Mouse (Mus musculus) hindbrain, embryonic 11.5 days (tissue): ENCODE data around the gene Pla2g4a. TPM values are rescaled to one million over a fixed set of nuclear protein-coding genes. Genes with fewer than 3 reads are reported as not detected.

Experiments used
- ATAC-seq: fragments of 200-750 bp; cut with Nextera tagmentation; 2 replicates; pipeline ENCODE4 v1.8.0; 2017; ENCODE audit warnings: mild to moderate bottlenecking, moderate TSS enrichment, moderate library complexity; ENCODE audit not compliant: low FRiP score
- DNase-seq: peaks from one replicate; pipeline ENCODE4 v3.0.0-alpha.2; 2015; ENCODE audit warnings: low spot score
- H3K27ac ChIP-seq: fragments of 300-500 bp; sonication (generic); 2 replicates; pipeline ENCODE4 v1.5.1; 2014; ENCODE audit warnings: mild to moderate bottlenecking, low read depth, low read length
- H3K27me3 ChIP-seq: fragments of 300-500 bp; sonication (generic); 2 replicates; pipeline ENCODE4 v1.6.1; 2014; ENCODE audit warnings: mild to moderate bottlenecking, low read length, moderate library complexity, mixed read lengths; ENCODE audit not compliant: control insufficient read depth, insufficient read depth
- H3K36me3 ChIP-seq: fragments of 300-500 bp; sonication (generic); 2 replicates; pipeline ENCODE4 v1.6.1; 2014; ENCODE audit warnings: mild to moderate bottlenecking, low read length, moderate library complexity, mixed read lengths; ENCODE audit not compliant: control insufficient read depth, insufficient read depth
- H3K4me1 ChIP-seq: fragments of 300-500 bp; sonication (generic); replicated peaks from 2 replicates; pipeline ENCODE4 v1.6.1; 2014; ENCODE audit warnings: low read length, mixed read lengths; ENCODE audit not compliant: control insufficient read depth, insufficient read depth
- H3K4me2 ChIP-seq: fragments of 300-500 bp; sonication (generic); replicated peaks from 2 replicates; pipeline ENCODE4 v1.6.1; 2014; ENCODE audit warnings: mild to moderate bottlenecking, low read depth, low read length
- H3K4me3 ChIP-seq: fragments of 300-500 bp; sonication (generic); 2 replicates; pipeline ENCODE4 v1.5.1; 2014; ENCODE audit warnings: low read depth, low read length
- H3K9ac ChIP-seq: fragments of 300-500 bp; sonication (generic); 2 replicates; pipeline ENCODE4 v1.6.1; 2014; ENCODE audit warnings: low read depth, low read length
- H3K9me3 ChIP-seq: fragments of 300-500 bp; sonication (generic); 2 replicates; pipeline ENCODE4 v1.6.1; 2016; ENCODE audit warnings: low read length; ENCODE audit not compliant: control insufficient read depth
- WGBS: fragments of 180-500 bp; shearing (Covaris S2); extraction: QIAGEN DNeasy Blood & Tissue Kit; methylation state at CpG from one replicate; pipeline ENCODE4 v1.1.7; 2014; 5-methylcytosine and 5-hydroxymethylcytosine counted together
- polyA plus RNA-seq: library from polyadenylated mRNA; unstranded; fragments of >200 nt; fragmentation: Nextera tagmentation; extraction: Ambion mirVana; gene quantifications from 2 replicates; pipeline ENCODE4 v1.2.1, GENCODE M21; 2014

Gene Pla2g4a
- polyA plus RNA-seq, 1 experiment from 2014 or later, result 5.3 TPM

GRCm38 (mm10) chr1:149832952-149833351 lies 128.1 kb downstream of the Pla2g4a start:
- Histone ChIP-seq H3K4me3 (no peak overlapping the region), H3K4me1 (no peaks in the 10 kb centered on the region), H3K4me2 (no peak overlapping the region), H3K27me3 (no peaks in the 10 kb centered on the region), H3K36me3 (no peaks in the 10 kb centered on the region), H3K27ac (no peak overlapping the region), H3K9ac (no peak overlapping the region), H3K9me3 (no peaks in the 10 kb centered on the region)
- ATAC-seq (peak; percentile 79), DNase-seq (peak; percentile 44)
- 34% methylated on average over 2 of the region's 2 CpGs for WGBS

DNA sequence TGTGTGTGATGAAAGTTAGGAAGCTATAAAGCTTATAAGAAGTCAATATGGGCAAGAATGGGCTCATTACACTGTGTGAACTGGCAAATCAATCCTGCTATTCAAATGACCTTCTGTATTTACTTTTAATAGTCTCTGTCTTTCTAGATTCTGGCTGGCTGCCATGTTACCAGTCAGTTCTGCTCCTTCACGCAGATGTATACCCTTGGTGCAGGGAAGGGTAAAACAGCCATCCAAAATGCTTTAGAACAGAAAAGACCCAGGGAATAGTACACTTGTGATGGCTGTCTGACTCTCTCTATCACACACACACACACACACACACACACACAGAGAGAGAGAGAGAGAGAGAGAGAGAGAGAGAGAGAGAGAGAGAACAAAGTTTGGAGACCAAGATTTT lies 128.6 kb downstream of the Pla2g4a start:
- no peaks in the 10 kb centered on the region for H3K4me1 ChIP-seq
- H3K27me3 ChIP-seq, result no peaks in the 10 kb centered on the region
- H3K9me3 ChIP-seq, result no peaks in the 10 kb centered on the region
- no peak overlapping the region for H3K4me3 ChIP-seq
- no peak for ATAC-seq
- no peaks in the 10 kb centered on the region for H3K36me3 ChIP-seq
- no peak overlapping the region for H3K9ac ChIP-seq
- WGBS, result 83% methylated on average over 1 of the region's 1 CpGs
- H3K27ac ChIP-seq, result no peak overlapping the region
- DNase-seq, result no peak
- H3K4me2 ChIP-seq, result no peak overlapping the region

DNA sequence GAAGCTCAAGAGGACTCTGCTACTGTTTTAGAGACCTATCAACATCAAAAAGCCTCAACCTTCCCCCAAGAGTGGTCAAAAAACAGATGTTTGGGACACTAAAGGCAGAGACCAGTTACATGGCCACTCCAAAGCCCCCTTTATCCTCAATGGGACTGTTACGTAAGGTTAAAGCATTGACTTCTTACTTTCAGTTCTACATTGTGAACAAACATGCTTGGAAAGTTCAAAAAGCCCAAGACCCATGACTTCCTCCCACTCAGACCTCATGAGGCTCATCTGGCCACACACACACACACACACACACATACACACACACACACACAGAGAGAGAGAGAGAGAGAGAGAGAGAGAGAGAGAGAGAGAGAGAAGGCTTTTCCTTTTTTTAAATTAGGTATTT lies 130.0 kb downstream of the Pla2g4a start:
- H3K27me3 ChIP-seq, result no peaks in the 10 kb centered on the region
- H3K9ac ChIP-seq, result no peak overlapping the region
- no peaks in the 10 kb centered on the region for H3K36me3 ChIP-seq
- no peaks in the 10 kb centered on the region for H3K9me3 ChIP-seq
- no peak overlapping the region for H3K27ac ChIP-seq
- ATAC-seq (no peak), DNase-seq (no peak)
- 90% methylated on average over 1 of the region's 1 CpGs for WGBS
- H3K4me1 ChIP-seq, result no peaks in the 10 kb centered on the region
- no peak overlapping the region for H3K4me2 ChIP-seq
- no peak overlapping the region for H3K4me3 ChIP-seq

DNA sequence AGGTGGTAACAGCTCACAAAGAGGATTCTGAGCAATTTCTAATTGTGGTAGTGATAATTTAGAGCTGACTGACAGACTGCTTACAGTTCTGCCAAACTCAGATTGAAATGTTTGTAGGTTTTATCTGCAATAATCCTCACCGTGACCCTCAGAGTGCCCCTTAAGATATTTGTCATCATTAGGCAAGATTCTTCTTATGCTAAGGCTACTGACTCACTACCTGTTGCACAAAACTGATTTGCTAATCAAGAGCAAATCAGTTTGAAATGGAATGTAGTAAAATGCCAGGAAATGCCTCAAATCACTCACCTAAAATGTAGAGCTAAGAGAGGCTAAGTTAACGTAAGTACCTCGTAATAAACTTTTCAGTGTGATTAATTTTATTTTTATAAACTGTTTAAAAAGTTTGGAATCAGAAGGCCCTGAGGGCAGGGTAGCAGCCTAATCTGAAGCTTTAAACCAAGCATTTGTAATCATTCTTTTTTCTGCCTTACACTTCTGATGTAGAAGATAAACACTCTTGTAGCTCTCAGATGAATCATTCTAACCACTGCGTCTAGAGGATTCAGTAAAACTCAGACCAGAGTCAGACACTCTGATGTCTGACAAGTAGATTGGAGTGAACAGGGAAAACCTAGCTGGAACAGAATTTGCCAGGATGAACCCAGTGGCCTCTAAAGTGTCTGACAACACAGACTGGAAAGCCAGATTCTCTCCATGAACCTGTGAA lies 147.3 kb downstream of the Pla2g4a start:
- 91% methylated on average over 4 of the region's 4 CpGs for WGBS
- no peaks in the 10 kb centered on the region for H3K36me3 ChIP-seq
- H3K27me3 ChIP-seq, result no peaks in the 10 kb centered on the region
- H3K4me1 ChIP-seq, result no peaks in the 10 kb centered on the region
- no peak overlapping the region for H3K9ac ChIP-seq
- DNase-seq, result no peak
- H3K9me3 ChIP-seq, result no peaks in the 10 kb centered on the region
- H3K4me2 ChIP-seq, result no peak overlapping the region
- no peak overlapping the region for H3K4me3 ChIP-seq
- ATAC-seq, result no peak
- H3K27ac ChIP-seq, result no peak overlapping the region

GRCm38 (mm10) chr1:149809527-149809926 lies 151.6 kb downstream of the Pla2g4a start:
- no peak for ATAC-seq
- 89% methylated on average over 1 of the region's 1 CpGs for WGBS
- Histone ChIP-seq H3K4me3 (no peak overlapping the region), H3K27me3 (no peaks in the 10 kb centered on the region), H3K4me1 (no peaks in the 10 kb centered on the region), H3K9me3 (no peaks in the 10 kb centered on the region), H3K9ac (no peak overlapping the region), H3K27ac (no peak overlapping the region), H3K36me3 (no peaks in the 10 kb centered on the region), H3K4me2 (no peak overlapping the region)
- DNase-seq, result peak; percentile 10

Other genes starting within 250 kb of the Pla2g4a start
- 0.19 and 0.29 TPM in 2 replicates for gene Ptgs2, start 138.7 kb upstream of the Pla2g4a start, polyA plus RNA-seq